Mouse (Mus musculus) kidney, embryonic 14.5 days (tissue): ENCODE measurements at regions not wholly inside any gene's neighbourhood (a gene's known extent, or its start where the extent isn't known, plus 50 kb on each side); places are given as distances from the start of the nearest gene placed in this dataset.

Source experiments
- ATAC-seq: fragments of 200-750 bp; cut with Nextera tagmentation; 2 replicates; pipeline ENCODE4 v1.8.0; 2017; ENCODE audit warnings: moderate number of reproducible peaks, mild to moderate bottlenecking, moderate TSS enrichment, moderate library complexity; ENCODE audit not compliant: low FRiP score, low TSS enrichment
- H3K27ac ChIP-seq: fragments of 300-500 bp; sonication (generic); 2 replicates; pipeline ENCODE4 v1.5.1; 2014; ENCODE audit warnings: low read depth, mild to moderate bottlenecking, low read length, moderate library complexity, mixed read lengths
- H3K27me3 ChIP-seq: fragments of 300-500 bp; sonication (generic); 2 replicates; pipeline ENCODE4 v1.6.1; 2014; ENCODE audit warnings: mild to moderate bottlenecking, low read length; ENCODE audit not compliant: control insufficient read depth, insufficient read depth
- H3K36me3 ChIP-seq: fragments of 300-500 bp; sonication (generic); 2 replicates; pipeline ENCODE4 v1.6.1; 2014; ENCODE audit warnings: low read length, mixed read lengths; ENCODE audit not compliant: control insufficient read depth, insufficient read depth
- H3K4me1 ChIP-seq: fragments of 300-500 bp; sonication (generic); 2 replicates; pipeline ENCODE4 v1.6.1; 2014; ENCODE audit warnings: low read length, mixed read lengths; ENCODE audit not compliant: control insufficient read depth, insufficient read depth
- H3K4me2 ChIP-seq: fragments of 300-500 bp; sonication (generic); replicated peaks from 2 replicates; pipeline ENCODE4 v1.6.1; 2014; ENCODE audit warnings: low read depth, mild to moderate bottlenecking, low read length
- H3K4me3 ChIP-seq: fragments of 300-500 bp; sonication (generic); 2 replicates; pipeline ENCODE4 v1.5.1; 2014; ENCODE audit warnings: mild to moderate bottlenecking, low read length
- H3K9ac ChIP-seq: fragments of 300-500 bp; sonication (generic); 2 replicates; pipeline ENCODE4 v1.6.1; 2014; ENCODE audit warnings: low read depth, mild to moderate bottlenecking, low read length, moderate library complexity
- H3K9me3 ChIP-seq: fragments of 300-500 bp; sonication (generic); 2 replicates; pipeline ENCODE4 v1.6.1; 2016; ENCODE audit warnings: low read length; ENCODE audit not compliant: control insufficient read depth
- WGBS: fragments of 180-500 bp; shearing (Covaris S2); extraction: QIAGEN DNeasy Blood & Tissue Kit; methylation state at CpG from one replicate; pipeline ENCODE4 v1.1.7; 2014; 5-methylcytosine and 5-hydroxymethylcytosine counted together

- Histone ChIP-seq H3K4me3 (no peak overlapping the region), H3K4me1 (no peaks in the 10 kb centered on the region), H3K36me3 (no peaks in the 10 kb centered on the region), H3K27me3 (no peaks in the 10 kb centered on the region), H3K27ac (no peak overlapping the region), H3K9me3 (no peaks in the 10 kb centered on the region), H3K4me2 (no peak overlapping the region), H3K9ac (no peak overlapping the region)
- ATAC-seq, result no peak
- WGBS, result 80% methylated on average over 5 of the region's 5 CpGs
Measured at GRCm38 (mm10) chr1:151130845-151131626, 51.3 kb upstream of the Gm47985 start.

- no peaks in the 10 kb centered on the region for H3K27me3 ChIP-seq
- 76% methylated on average over 4 of the region's 4 CpGs for WGBS
- H3K4me1 ChIP-seq, result no peaks in the 10 kb centered on the region
- ATAC-seq, result no peak
- H3K9ac ChIP-seq, result no peak overlapping the region
- H3K9me3 ChIP-seq, result no peaks in the 10 kb centered on the region
- H3K4me3 ChIP-seq, result no peak overlapping the region
- H3K27ac ChIP-seq, result no peak overlapping the region
- no peak overlapping the region for H3K4me2 ChIP-seq
- no peaks in the 10 kb centered on the region for H3K36me3 ChIP-seq
Measured at GRCm38 (mm10) chr1:151131627-151132284, 50.6 kb upstream of the Gm47985 start.
